Mouse (Mus musculus) hindbrain, embryonic 16.5 days (tissue): ENCODE measurements around the gene Gm45521. TPM values are rescaled to one million over a fixed set of nuclear protein-coding genes. Genes with fewer than 3 reads are reported as not detected.

ENCODE experiments used
- ATAC-seq: fragments of 200-750 bp; cut with Nextera tagmentation; 2 replicates; pipeline ENCODE4 v1.8.0; 2017; ENCODE audit warnings: moderate TSS enrichment, moderate library complexity
- H3K27ac ChIP-seq: fragments of 300-500 bp; sonication (generic); 2 replicates; pipeline ENCODE4 v1.5.1; 2014; ENCODE audit warnings: low read depth, mild to moderate bottlenecking, control low read depth, low read length, moderate library complexity
- H3K27me3 ChIP-seq: fragments of 300-500 bp; sonication (generic); replicated peaks from 2 replicates; pipeline ENCODE4 v1.6.1; 2014; ENCODE audit warnings: low read length; ENCODE audit not compliant: control insufficient read depth, insufficient read depth
- H3K36me3 ChIP-seq: fragments of 300-500 bp; sonication (generic); 2 replicates; pipeline ENCODE4 v1.6.1; 2014; ENCODE audit warnings: mild to moderate bottlenecking, low read length, moderate library complexity, mixed read lengths; ENCODE audit not compliant: control insufficient read depth, insufficient read depth
- H3K4me1 ChIP-seq: fragments of 300-500 bp; sonication (generic); 2 replicates; pipeline ENCODE4 v1.6.1; 2014; ENCODE audit warnings: low read depth, low read length; ENCODE audit not compliant: control insufficient read depth, insufficient read depth
- H3K4me2 ChIP-seq: fragments of 300-500 bp; sonication (generic); 2 replicates; pipeline ENCODE4 v1.6.1; 2014; ENCODE audit warnings: mild to moderate bottlenecking, low read length, control low read depth, moderate library complexity
- H3K4me3 ChIP-seq: fragments of 300-500 bp; sonication (generic); 2 replicates; pipeline ENCODE4 v1.5.1; 2014; ENCODE audit warnings: mild to moderate bottlenecking, low read length, control low read depth, moderate library complexity
- H3K9ac ChIP-seq: fragments of 300-500 bp; sonication (generic); 2 replicates; pipeline ENCODE4 v1.6.1; 2014; ENCODE audit warnings: low read depth, mild to moderate bottlenecking, control low read depth, low read length, moderate library complexity
- H3K9me3 ChIP-seq: fragments of 300-500 bp; sonication (generic); 2 replicates; pipeline ENCODE4 v1.6.1; 2014; ENCODE audit warnings: mild to moderate bottlenecking, low read length, moderate library complexity; ENCODE audit not compliant: control insufficient read depth
- WGBS: fragments of 180-500 bp; shearing (Covaris S2); extraction: QIAGEN DNeasy Blood & Tissue Kit; methylation state at CpG from one replicate; pipeline ENCODE4 v1.1.7; 2014; 5-methylcytosine and 5-hydroxymethylcytosine counted together
- polyA plus RNA-seq: library from polyadenylated mRNA; unstranded; fragments of >200 nt; fragmentation: Nextera tagmentation; extraction: Ambion mirVana; gene quantifications from 2 replicates; pipeline ENCODE4 v1.2.1, GENCODE M21; 2015

The Gm45521 gene
- polyA plus RNA-seq, 1 experiment from 2014 or later, result 0.40 TPM

- ATAC-seq, result no peak
- Histone ChIP-seq H3K9ac (no peak overlapping the region), H3K9me3 (no peaks in the 10 kb centered on the region), H3K4me3 (no peak overlapping the region), H3K36me3 (no peaks in the 10 kb centered on the region), H3K27me3 (0 out of 2 replicates have a peak, but pooled peaks cover 2% of the 10 kb centered on the region), H3K27ac (no peak overlapping the region), H3K4me1 (no peaks in the 10 kb centered on the region), H3K4me2 (no peak overlapping the region)
- 67% methylated on average over 7 of the region's 7 CpGs for WGBS
Measured at GRCm38 (mm10) chr14:7963160-7963559, 6.1 kb downstream of the Gm45521 start.

GRCm38 (mm10) chr14:7964219-7964889, 7.3 kb downstream of the Gm45521 start:
- no peak overlapping the region for H3K4me3 ChIP-seq
- H3K27me3 ChIP-seq, result 0 out of 2 replicates have a peak, but pooled peaks cover 2% of the 10 kb centered on the region
- no peak overlapping the region for H3K4me2 ChIP-seq
- WGBS, result 57% methylated on average over 11 of the region's 11 CpGs
- H3K36me3 ChIP-seq, result no peaks in the 10 kb centered on the region
- H3K9ac ChIP-seq, result no peak overlapping the region
- no peaks in the 10 kb centered on the region for H3K4me1 ChIP-seq
- no peak overlapping the region for H3K27ac ChIP-seq
- no peaks in the 10 kb centered on the region for H3K9me3 ChIP-seq
- ATAC-seq, result peak; percentile 81

DNA sequence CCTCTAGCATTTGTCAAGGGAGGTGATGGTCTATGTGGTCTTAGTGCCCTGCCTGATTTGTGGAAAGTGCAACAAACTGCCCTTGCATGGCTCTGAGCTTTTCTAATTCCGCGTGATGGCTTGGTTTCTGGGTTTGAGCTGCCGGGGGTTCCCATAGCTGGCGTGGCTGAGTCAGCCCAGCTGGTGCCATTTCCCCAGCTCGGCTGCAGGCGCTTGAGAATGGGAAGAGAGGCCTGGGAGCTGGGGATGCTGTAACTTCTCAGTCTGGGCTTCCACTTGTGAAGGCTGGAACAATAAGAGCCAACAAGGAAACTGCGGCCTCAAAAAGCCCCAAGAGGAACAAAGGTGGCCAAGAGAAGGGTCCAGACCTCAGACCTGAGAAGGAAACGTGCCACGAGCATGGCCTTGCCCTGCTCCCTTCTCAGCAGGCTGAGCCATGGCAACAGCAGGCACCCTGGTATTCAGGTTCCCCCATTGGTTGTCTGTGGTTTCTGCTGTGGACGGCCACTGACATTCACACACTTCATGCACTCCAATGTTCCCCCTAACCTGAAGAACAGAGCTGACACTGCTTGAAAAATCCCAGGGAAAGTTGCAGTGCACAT, 14.9 kb downstream of the Gm45521 start:
- Histone ChIP-seq H3K27me3 (no peaks in the 10 kb centered on the region), H3K9me3 (no peaks in the 10 kb centered on the region), H3K27ac (no peak overlapping the region), H3K4me1 (no peaks in the 10 kb centered on the region), H3K9ac (no peak overlapping the region), H3K36me3 (no peaks in the 10 kb centered on the region), H3K4me2 (no peak overlapping the region), H3K4me3 (no peak overlapping the region)
- 54% methylated on average over 10 of the region's 10 CpGs for WGBS
- ATAC-seq, result no peak

DNA sequence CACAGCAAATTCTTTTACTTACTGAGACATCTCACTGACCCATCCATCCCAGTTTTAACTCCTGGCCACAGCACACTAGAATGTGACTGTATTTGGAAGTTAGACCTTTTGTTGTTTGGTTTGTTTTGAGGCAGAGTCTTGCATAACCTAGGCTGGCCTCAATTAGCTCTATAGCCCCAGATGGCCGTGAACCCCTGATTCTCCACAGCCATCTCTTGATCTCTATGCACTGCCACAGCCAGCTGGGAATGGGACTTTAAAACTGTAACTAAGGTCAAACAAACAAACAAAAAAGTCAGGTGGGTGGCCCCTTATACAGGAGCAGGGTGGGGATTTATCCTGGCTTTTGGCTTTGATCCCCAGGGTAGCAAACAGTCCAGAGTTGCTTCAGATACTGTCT, 17.6 kb downstream of the Gm45521 start:
- no peaks in the 10 kb centered on the region for H3K27me3 ChIP-seq

DNA sequence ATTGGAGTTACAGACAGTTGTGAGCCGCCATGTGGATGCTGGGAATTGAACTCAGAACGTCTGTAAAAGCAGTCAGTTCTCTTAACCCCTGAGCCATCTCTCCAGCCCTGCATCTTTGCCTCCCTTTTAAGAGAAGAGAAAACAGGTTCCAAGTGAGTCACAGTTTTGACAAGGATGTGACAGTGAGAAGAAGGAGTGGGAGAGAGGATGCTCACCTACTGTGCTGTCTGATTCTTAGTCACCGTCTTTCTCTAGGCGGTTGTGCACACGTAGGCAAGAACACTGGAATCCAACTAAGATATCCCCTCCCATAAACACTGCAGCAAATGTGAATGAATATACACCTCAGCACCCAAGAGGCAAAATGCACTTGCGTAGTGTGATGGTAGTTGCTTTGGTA, 18.1 kb downstream of the Gm45521 start:
- no peaks in the 10 kb centered on the region for H3K9me3 ChIP-seq
- H3K4me1 ChIP-seq, result no peaks in the 10 kb centered on the region
- 81% methylated on average over 6 of the region's 6 CpGs for WGBS
- H3K27me3 ChIP-seq, result no peaks in the 10 kb centered on the region
- no peak for ATAC-seq
- no peak overlapping the region for H3K4me3 ChIP-seq
- no peaks in the 10 kb centered on the region for H3K36me3 ChIP-seq
- no peak overlapping the region for H3K4me2 ChIP-seq
- H3K9ac ChIP-seq, result no peak overlapping the region
- H3K27ac ChIP-seq, result no peak overlapping the region

More for the DNA sequence above, 17.6 kb downstream of the Gm45521 start:
- no peak overlapping the region for H3K4me3 ChIP-seq
- no peaks in the 10 kb centered on the region for H3K9me3 ChIP-seq
- no peak overlapping the region for H3K9ac ChIP-seq
- ATAC-seq, result no peak
- H3K4me2 ChIP-seq, result no peak overlapping the region
- no peaks in the 10 kb centered on the region for H3K36me3 ChIP-seq
- 94% methylated on average over 1 of the region's 1 CpGs for WGBS
- H3K4me1 ChIP-seq, result no peaks in the 10 kb centered on the region
- H3K27ac ChIP-seq, result no peak overlapping the region

DNA sequence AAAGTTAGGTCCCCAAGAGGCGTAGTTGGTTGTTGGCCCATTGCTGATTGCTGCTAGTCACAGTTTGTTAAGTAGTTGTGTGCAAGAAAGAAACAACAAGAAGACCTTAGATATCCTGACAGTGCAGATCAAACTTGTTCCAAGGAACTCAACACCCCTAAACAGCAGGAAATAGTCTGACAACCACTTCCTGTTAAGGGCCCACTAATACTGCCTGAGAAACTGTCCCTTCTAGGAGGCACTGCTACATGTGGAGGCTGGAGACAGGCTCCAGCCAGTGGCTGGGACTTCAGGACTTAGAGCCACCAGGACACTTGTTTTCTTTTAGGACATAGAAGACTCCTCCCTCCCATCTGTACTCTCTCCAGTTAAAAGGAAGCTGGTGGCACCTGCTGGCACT, 20.4 kb downstream of the Gm45521 start:
- Histone ChIP-seq H3K36me3 (no peaks in the 10 kb centered on the region), H3K4me3 (no peak overlapping the region), H3K27me3 (no peaks in the 10 kb centered on the region), H3K9me3 (no peaks in the 10 kb centered on the region), H3K27ac (no peak overlapping the region), H3K4me1 (no peaks in the 10 kb centered on the region), H3K4me2 (no peak overlapping the region), H3K9ac (no peak overlapping the region)
- WGBS, result 94% methylated on average over 1 of the region's 1 CpGs
- no peak for ATAC-seq

DNA sequence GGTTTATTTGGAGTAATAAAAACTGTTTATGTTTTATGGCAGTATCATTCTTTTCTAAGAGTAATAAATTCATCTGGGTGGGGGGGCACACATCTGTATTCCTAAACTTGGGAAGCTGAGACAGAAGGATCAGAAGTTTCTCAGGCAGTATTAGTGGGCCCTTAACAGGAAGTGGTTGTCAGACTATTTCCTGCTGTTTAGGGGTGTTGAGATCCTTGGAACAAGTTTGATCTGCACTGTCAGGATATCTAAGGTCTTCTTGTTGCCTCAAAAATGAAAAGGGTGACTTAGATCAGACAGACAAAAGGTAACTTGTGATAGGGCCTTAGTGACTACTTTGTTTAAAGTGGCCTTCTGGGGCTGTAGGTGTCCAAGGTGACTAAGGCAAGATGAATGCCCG, 21.1 kb downstream of the Gm45521 start:
- Histone ChIP-seq H3K27me3 (no peaks in the 10 kb centered on the region), H3K4me1 (no peaks in the 10 kb centered on the region), H3K4me3 (no peak overlapping the region), H3K4me2 (no peak overlapping the region), H3K9ac (no peak overlapping the region), H3K36me3 (no peaks in the 10 kb centered on the region), H3K27ac (no peak overlapping the region), H3K9me3 (no peaks in the 10 kb centered on the region)
- ATAC-seq, result no peak
- WGBS, result 80% methylated on average over 1 of the region's 1 CpGs

- no peaks in the 10 kb centered on the region for H3K27me3 ChIP-seq
- no peaks in the 10 kb centered on the region for H3K4me1 ChIP-seq
- H3K27ac ChIP-seq, result no peak overlapping the region
- H3K4me2 ChIP-seq, result no peak overlapping the region
- no peaks in the 10 kb centered on the region for H3K9me3 ChIP-seq
- H3K36me3 ChIP-seq, result no peaks in the 10 kb centered on the region
- no peak overlapping the region for H3K9ac ChIP-seq
- no peak for ATAC-seq
- H3K4me3 ChIP-seq, result no peak overlapping the region
- 100% methylated on average over 1 of the region's 1 CpGs for WGBS
Measured at GRCm38 (mm10) chr14:7981226-7981625, 24.1 kb downstream of the Gm45521 start.

DNA sequence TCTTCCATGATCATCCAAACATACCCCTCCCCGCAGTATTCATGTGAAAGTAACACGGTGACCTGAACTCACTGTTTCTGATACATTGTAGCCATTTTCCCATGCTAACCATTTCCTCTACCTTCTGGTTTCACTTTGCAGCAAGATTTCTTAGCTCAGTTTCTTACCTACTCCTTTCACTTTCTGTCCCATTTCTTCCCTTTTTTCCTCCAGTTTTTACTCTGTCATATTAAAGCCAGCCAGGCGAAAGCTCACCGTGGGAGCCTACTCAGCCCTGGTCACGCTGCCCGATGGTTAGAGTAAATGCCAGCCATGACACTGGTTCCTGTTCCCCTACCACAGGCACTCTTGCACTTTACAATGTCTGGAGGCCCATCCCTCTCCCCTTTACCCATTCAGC, 29.8 kb downstream of the Gm45521 start:
- Histone ChIP-seq H3K27me3 (no peaks in the 10 kb centered on the region), H3K4me1 (no peaks in the 10 kb centered on the region), H3K4me2 (no peak overlapping the region), H3K36me3 (no peaks in the 10 kb centered on the region), H3K9ac (no peak overlapping the region), H3K27ac (no peak overlapping the region), H3K9me3 (no peaks in the 10 kb centered on the region), H3K4me3 (no peak overlapping the region)
- no peak for ATAC-seq
- WGBS, result 96% methylated on average over 6 of the region's 6 CpGs
